Mouse (Mus musculus) CH12.LX (cell line): Measurements from ENCODE around the gene Wdr5. TPM values are rescaled to one million over a fixed set of nuclear protein-coding genes. Genes with fewer than 3 reads are reported as not detected.

Experiments
- DNase-seq: peaks from one replicate; pipeline ENCODE4 v3.0.0-alpha.2; 2013; ENCODE audit errors: extremely low read depth
- H3K27ac ChIP-seq: 2 replicates; pipeline ENCODE4 v1.5.1; 2012; ENCODE audit warnings: low read depth, mild to moderate bottlenecking, control low read depth, moderate library complexity; ENCODE audit not compliant: insufficient read depth
- H3K27me3 ChIP-seq: replicated peaks from 2 replicates; pipeline ENCODE3; 2012; ENCODE audit warnings: inconsistent platforms
- H3K36me3 ChIP-seq, 2 experiments: replicated peaks in 1 of 2; 2 replicates each; pipeline versions ENCODE3 to v1.6.1; 2012; ENCODE audit warnings: inconsistent platforms in 1 of 2, low read length in 1 of 2, mild to moderate bottlenecking in 1 of 2, mixed read lengths in 1 of 2, moderate library complexity in 1 of 2; ENCODE audit not compliant: control insufficient read depth in 1 of 2, insufficient read depth in 1 of 2
- H3K4me1 ChIP-seq, 2 experiments: 2 replicates each; pipeline ENCODE4 v1.6.1; 2012; ENCODE audit warnings: inconsistent platforms in 1 of 2, moderate library complexity in 1 of 2; ENCODE audit not compliant: insufficient read depth in 2 of 2, control insufficient read depth in 1 of 2
- H3K4me2 ChIP-seq: 2 replicates; pipeline ENCODE4 v1.6.1; 2012; ENCODE audit warnings: low read depth, mild to moderate bottlenecking, control low read depth; ENCODE audit not compliant: poor library complexity, insufficient read depth, severe bottlenecking
- H3K4me3 ChIP-seq, 3 experiments: fragments of 150-350 bp in 1 of 3; sonication (generic) in 1 of 3; replicated peaks in 1 of 3; 2 replicates each; pipeline versions ENCODE3 to v1.5.1; 2011 to 2012; ENCODE audit warnings: low read depth in 2 of 3, low read length in 2 of 3, mild to moderate bottlenecking in 2 of 3, moderate library complexity in 2 of 3, control low read depth in 1 of 3, improper control_type of control experiment in 1 of 3, inconsistent platforms in 1 of 3, mixed read lengths in 1 of 3; ENCODE audit not compliant: poor library complexity in 1 of 3
- H3K79me2 ChIP-seq: replicated peaks from 2 replicates; pipeline ENCODE4 v1.6.1; 2012; ENCODE audit warnings: mild to moderate bottlenecking, moderate library complexity; ENCODE audit not compliant: control insufficient read depth, poor library complexity, insufficient read depth, severe bottlenecking; ENCODE audit errors: extremely low read depth
- H3K9ac ChIP-seq: 2 replicates; pipeline ENCODE4 v1.6.1; 2012; ENCODE audit warnings: low read depth, mild to moderate bottlenecking, control low read depth, moderate library complexity; ENCODE audit not compliant: insufficient read depth
- H3K9me3 ChIP-seq: replicated peaks from 2 replicates; pipeline ENCODE3; 2012; ENCODE audit warnings: low read length, inconsistent platforms, mixed read lengths
- BHLHE40 ChIP-seq: IDR thresholded peaks from 2 replicates; pipeline ENCODE4 v1.6.1; 2011; ENCODE audit warnings: mild to moderate bottlenecking, low read depth, low read length, improper control_type of control experiment
- CHD1 ChIP-seq: IDR thresholded peaks from 2 replicates; pipeline ENCODE4 v1.6.1; 2012; ENCODE audit warnings: low read depth, low read length, improper control_type of control experiment, inconsistent platforms
- CHD2 ChIP-seq: IDR thresholded peaks from 2 replicates; pipeline ENCODE4 v1.6.1; 2011; ENCODE audit warnings: low read length, improper control_type of control experiment
- EP300 ChIP-seq: IDR thresholded peaks from 2 replicates; pipeline ENCODE4 v1.6.1; 2011; ENCODE audit warnings: low read length, improper control_type of control experiment
- GABPA ChIP-seq: IDR thresholded peaks from 2 replicates; pipeline ENCODE4 v1.6.1; 2012; ENCODE audit warnings: low read depth, low read length, improper control_type of control experiment, inconsistent platforms; ENCODE audit not compliant: insufficient replicate concordance
- HCFC1 ChIP-seq: IDR thresholded peaks from 2 replicates; pipeline ENCODE4 v1.6.1; 2012; ENCODE audit warnings: low read depth, mild to moderate bottlenecking, inconsistent platforms, low read length, improper control_type of control experiment
- JUN ChIP-seq: IDR thresholded peaks from 2 replicates; pipeline ENCODE4 v1.6.1; 2011; ENCODE audit warnings: low read depth, mild to moderate bottlenecking, low read length, improper control_type of control experiment, moderate library complexity; ENCODE audit not compliant: insufficient read depth
- JUND ChIP-seq: conservative IDR thresholded peaks from 2 replicates; pipeline ENCODE4 v1.6.1; 2011; ENCODE audit warnings: low read depth, low read length, improper control_type of control experiment
- KAT2A ChIP-seq: IDR thresholded peaks from 2 replicates; pipeline ENCODE4 v1.6.1; 2012; ENCODE audit warnings: low read length, improper control_type of control experiment, inconsistent platforms; ENCODE audit not compliant: insufficient replicate concordance
- MAFK ChIP-seq: IDR thresholded peaks from 2 replicates; pipeline ENCODE4 v1.6.1; 2011; ENCODE audit warnings: low read length, improper control_type of control experiment; ENCODE audit not compliant: insufficient replicate concordance
- MEF2A ChIP-seq: IDR thresholded peaks from 2 replicates; pipeline ENCODE4 v1.6.1; 2014; ENCODE audit warnings: low read depth, mild to moderate bottlenecking, inconsistent platforms, low read length, improper control_type of control experiment, borderline replicate concordance
- MXI1 ChIP-seq: IDR thresholded peaks from 2 replicates; pipeline ENCODE4 v1.6.1; 2011; ENCODE audit warnings: mild to moderate bottlenecking, low read depth, low read length, improper control_type of control experiment
- MYC ChIP-seq: IDR thresholded peaks from 2 replicates; pipeline ENCODE4 v1.6.1; 2011; ENCODE audit warnings: low read depth, mild to moderate bottlenecking, improper control_type of control experiment, low read length
- NELFE ChIP-seq: IDR thresholded peaks from 2 replicates; pipeline ENCODE4 v1.6.1; 2011; ENCODE audit warnings: low read depth, low read length, improper control_type of control experiment
- POLR2AphosphoS2 ChIP-seq: IDR thresholded peaks from 2 replicates; pipeline ENCODE4 v1.6.1; 2011; ENCODE audit warnings: low read depth, low read length, improper control_type of control experiment
- RAD21 ChIP-seq: IDR thresholded peaks from 2 replicates; pipeline ENCODE4 v1.6.1; 2011; ENCODE audit warnings: low read depth, mild to moderate bottlenecking, low read length, improper control_type of control experiment, moderate library complexity
- SMC3 ChIP-seq: IDR thresholded peaks from 2 replicates; pipeline ENCODE4 v1.6.1; 2011; ENCODE audit warnings: low read depth, low read length, improper control_type of control experiment
- TBP ChIP-seq: conservative IDR thresholded peaks from 2 replicates; pipeline ENCODE4 v1.6.1; 2011; ENCODE audit warnings: low read depth, low read length, improper control_type of control experiment
- UBTF ChIP-seq: IDR thresholded peaks from 2 replicates; pipeline ENCODE4 v1.6.1; 2012; ENCODE audit warnings: low read depth, mild to moderate bottlenecking, inconsistent platforms, low read length, improper control_type of control experiment, moderate library complexity
- USF1 ChIP-seq: IDR thresholded peaks from 2 replicates; pipeline ENCODE4 v1.6.1; 2014; ENCODE audit warnings: low read depth, mild to moderate bottlenecking, inconsistent platforms, low read length, improper control_type of control experiment
- ZKSCAN1 ChIP-seq: IDR thresholded peaks from 2 replicates; pipeline ENCODE4 v1.6.1; 2012; ENCODE audit warnings: low read depth, inconsistent platforms, low read length, improper control_type of control experiment, borderline replicate concordance
- ZMIZ1 ChIP-seq: IDR thresholded peaks from 2 replicates; pipeline ENCODE4 v1.6.1; 2012; ENCODE audit warnings: low read depth, mild to moderate bottlenecking, inconsistent platforms, low read length, improper control_type of control experiment
- dilution Hi-C: fragments of 300-500 bp; cut with MboI; formaldehyde crosslinking; loops from 2 replicates; pipeline ENCODE4 v1.14.3; 2020; ENCODE audit warnings: low sequenced_read_pairs; ENCODE audit not compliant: extremely low pct_unique_long_range_greater_than_20kb, extremely low pct_ligation_motif_present
- in situ Hi-C: fragments of 300-500 bp; cut with MboI; formaldehyde crosslinking; loops from 3 replicates; pipeline ENCODE4 v1.14.3; 2019; ENCODE audit warnings: low sequenced_read_pairs, low pct_ligation_motif_present, low pct_unique_long_range_greater_than_20kb, mixed read lengths
- polyA plus RNA-seq: library from polyadenylated mRNA; unstranded; fragments of >175 nt; gene quantifications from 2 replicates; pipeline ENCODE4 v1.2.1, GENCODE M21; 2012; ENCODE audit warnings: low read depth; ENCODE audit not compliant: insufficient read length
- total RNA-seq, 2 experiments: library from RNA; depleted of rRNA; stranded (reverse); fragments of 300-350 nt in 1 of 2; fragments of >200 nt in 1 of 2; gene quantifications; 2 replicates each; pipeline ENCODE4 v1.2.3; 2012 to 2014

Wdr5 gene
- total and polyA plus RNA-seq, 3 experiments: 33.9 to 56.0 (median 54.8) TPM

DNA sequence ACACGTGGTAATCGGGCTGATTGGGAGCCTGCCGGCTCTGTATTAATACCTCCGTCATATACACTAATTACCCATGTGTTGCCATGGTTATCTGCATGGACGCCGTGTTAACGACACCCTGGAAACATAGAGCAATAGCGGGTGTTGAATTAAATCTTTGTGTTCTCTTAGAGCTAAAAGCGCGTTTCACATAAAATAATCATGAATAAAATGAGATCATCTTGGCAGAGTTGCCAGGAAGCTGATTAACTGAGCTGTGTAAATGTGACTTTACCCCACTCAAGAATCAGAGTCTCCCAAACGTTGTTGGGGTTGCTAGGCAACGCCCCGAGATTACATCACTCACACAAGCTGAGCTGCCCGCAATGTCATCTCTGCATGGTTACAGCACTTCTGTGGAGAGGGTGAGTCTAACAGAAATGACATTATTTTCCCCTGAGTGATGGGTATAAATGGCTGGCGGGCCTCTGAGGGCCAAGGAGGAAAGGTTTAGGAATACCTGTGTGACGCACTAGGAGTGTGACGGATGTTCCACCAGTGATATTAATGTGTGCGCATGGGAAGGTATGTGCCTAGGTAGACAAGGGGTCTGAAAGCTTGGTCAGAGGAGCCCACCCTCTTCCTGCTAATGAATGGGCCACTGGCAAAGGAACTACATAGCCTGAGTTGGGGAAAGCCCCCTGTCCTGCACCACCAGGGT lies 58.1 kb downstream of the Wdr5 start:
- no peak overlapping the region for H3K27ac ChIP-seq
- TF ChIP-seq BHLHE40 (no peak), ZKSCAN1 (no peak), NELFE (no peak), JUN (no peak), ZMIZ1 (no peak), CHD1 (no peak), HCFC1 (no peak), MYC (no peak), MEF2A (no peak), GABPA (no peak), KAT2A (no peak), USF1 (no peak), RAD21 (no peak), TBP (no peak), SMC3 (no peak), POLR2AphosphoS2 (no peak), EP300 (no peak), CHD2 (no peak), MXI1 (no peak), MAFK (no peak)
- no peaks in the 10 kb centered on the region for H3K4me1 ChIP-seq
- DNase-seq: no peak
- no peaks in the 10 kb centered on the region for H3K79me2 ChIP-seq
- no peak overlapping the region for H3K9ac ChIP-seq
- H3K4me2 ChIP-seq: no peak overlapping the region
- H3K9me3 ChIP-seq: peaks cover 2% of the 10 kb centered on the region
- H3K27me3 ChIP-seq: peaks cover 84% of the 10 kb centered on the region
- no peaks in the 10 kb centered on the region for H3K36me3 ChIP-seq
- in situ Hi-C loops: loop anchor here (25.0 kb wide), 1 partner anchor 389 kb away; no protein-coding TSS in a partner anchor
- dilution Hi-C loops: no loop called here
- H3K4me3 ChIP-seq: no peak overlapping the region

DNA sequence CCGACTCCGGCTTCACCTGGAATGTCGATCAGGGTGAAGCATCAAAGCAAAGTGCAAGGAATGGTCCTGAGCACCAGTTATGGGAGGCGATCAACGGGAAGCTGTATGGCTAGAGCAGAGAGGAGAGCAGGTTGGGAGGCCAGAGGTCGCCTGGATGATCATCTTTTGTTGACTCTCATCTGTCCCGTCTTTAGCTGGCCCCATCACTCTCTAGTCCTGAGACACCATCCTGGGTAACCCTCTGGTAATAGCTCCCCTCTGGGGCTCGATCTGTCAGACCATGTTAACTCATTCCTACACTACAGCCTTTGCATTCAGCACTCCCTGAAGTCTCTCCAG lies 58.6 kb downstream of the Wdr5 start:
- Histone ChIP-seq H3K9ac (no peak overlapping the region), H3K27ac (no peak overlapping the region), H3K4me3 (no peak overlapping the region), H3K36me3 (no peaks in the 10 kb centered on the region), H3K9me3 (peaks cover 2% of the 10 kb centered on the region), H3K4me1 (no peaks in the 10 kb centered on the region), H3K79me2 (no peaks in the 10 kb centered on the region), H3K4me2 (no peak overlapping the region), H3K27me3 (peaks cover 83% of the 10 kb centered on the region)
- dilution Hi-C loops (no loop called here), in situ Hi-C loops (loop anchor here (25.0 kb wide), 1 partner anchor 389 kb away; no protein-coding TSS in a partner anchor)
- no peak for DNase-seq
- TF ChIP-seq POLR2AphosphoS2 (no peak), ZKSCAN1 (no peak), CHD2 (no peak), JUND (no peak), MXI1 (no peak), UBTF (no peak)
